Mouse (Mus musculus) neural tube, embryonic 14.5 days (tissue): ENCODE data around the gene Oas1d. TPM values are rescaled to one million over a fixed set of nuclear protein-coding genes. Genes with fewer than 3 reads are reported as not detected.
"Not testable (repeated sequence)": the region's sequence is repeated elsewhere in the genome, so short reads cannot be mapped to it uniquely, and the experiment has no call there.

ENCODE experiments used
- ATAC-seq: fragments of 200-750 bp; cut with Nextera tagmentation; 2 replicates; pipeline ENCODE4 v1.8.0; 2017; ENCODE audit warnings: low read depth, mild to moderate bottlenecking, moderate TSS enrichment, moderate library complexity
- H3K27ac ChIP-seq: fragments of 300-500 bp; sonication (generic); 2 replicates; pipeline ENCODE4 v1.5.1; 2014; ENCODE audit warnings: low read depth, mild to moderate bottlenecking, control low read depth, low read length, moderate library complexity, mixed read lengths
- H3K27me3 ChIP-seq: fragments of 300-500 bp; sonication (generic); 2 replicates; pipeline ENCODE4 v1.6.1; 2014; ENCODE audit warnings: low read length; ENCODE audit not compliant: control insufficient read depth, insufficient read depth
- H3K36me3 ChIP-seq: fragments of 300-500 bp; sonication (generic); 2 replicates; pipeline ENCODE4 v1.6.1; 2014; ENCODE audit warnings: low read length, mixed read lengths; ENCODE audit not compliant: control insufficient read depth, insufficient read depth
- H3K4me1 ChIP-seq: fragments of 300-500 bp; sonication (generic); 2 replicates; pipeline ENCODE4 v1.6.1; 2014; ENCODE audit warnings: low read length; ENCODE audit not compliant: control insufficient read depth, insufficient read depth
- H3K4me2 ChIP-seq: fragments of 300-500 bp; sonication (generic); 2 replicates; pipeline ENCODE4 v1.6.1; 2014; ENCODE audit warnings: mild to moderate bottlenecking, low read depth, low read length, control low read depth
- H3K4me3 ChIP-seq: fragments of 300-500 bp; sonication (generic); 2 replicates; pipeline ENCODE4 v1.5.1; 2014; ENCODE audit warnings: low read depth, low read length, control low read depth, mixed read lengths
- H3K9ac ChIP-seq: fragments of 300-500 bp; sonication (generic); replicated peaks from 2 replicates; pipeline ENCODE4 v1.6.1; 2014; ENCODE audit warnings: low read depth, mild to moderate bottlenecking, control low read depth, low read length, mixed read lengths
- H3K9me3 ChIP-seq: fragments of 300-500 bp; sonication (generic); 2 replicates; pipeline ENCODE4 v1.6.1; 2016; ENCODE audit warnings: low read length; ENCODE audit not compliant: control insufficient read depth
- WGBS: fragments of 180-500 bp; shearing (Covaris S2); extraction: QIAGEN DNeasy Blood & Tissue Kit; methylation state at CpG from one replicate; pipeline ENCODE4 v1.1.7; 2014; 5-methylcytosine and 5-hydroxymethylcytosine counted together
- polyA plus RNA-seq: library from polyadenylated mRNA; unstranded; fragments of >200 nt; fragmentation: Nextera tagmentation; extraction: Ambion mirVana; gene quantifications from 2 replicates; pipeline ENCODE4 v1.2.1, GENCODE M21; 2014

Oas1d gene
- polyA plus RNA-seq = not detected in 2 replicates

DNA sequence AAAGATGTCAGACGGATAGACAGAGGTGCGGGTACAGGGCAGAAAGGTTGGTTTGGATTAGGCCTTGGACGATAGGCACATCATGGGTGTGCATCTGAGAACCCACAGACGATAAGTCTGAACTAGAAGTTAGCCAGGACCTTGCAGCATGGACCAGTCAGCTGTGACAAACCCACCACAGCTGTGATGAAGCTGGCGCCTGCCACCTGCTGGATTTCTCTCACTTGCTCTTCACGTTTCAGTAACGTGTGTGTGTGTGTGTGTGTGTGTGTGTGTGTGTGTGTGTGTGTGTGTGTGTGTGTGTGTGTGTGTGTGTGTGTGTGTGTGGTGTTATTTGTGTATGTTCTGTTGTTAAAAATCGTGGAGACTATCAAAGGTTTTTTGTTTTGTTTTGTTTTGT is at the start of gene Oas1d:
Oas1d (plus strand) TSS at position 333 of the 400 bp plus-strand sequence.
- not testable (repeated sequence) for H3K9ac ChIP-seq, H3K4me3 ChIP-seq, H3K27me3 ChIP-seq, H3K9me3 ChIP-seq, H3K4me2 ChIP-seq, ATAC-seq, H3K4me1 ChIP-seq, H3K36me3 ChIP-seq, H3K27ac ChIP-seq
- 60% methylated on average over 8 of the region's 8 CpGs for WGBS

DNA sequence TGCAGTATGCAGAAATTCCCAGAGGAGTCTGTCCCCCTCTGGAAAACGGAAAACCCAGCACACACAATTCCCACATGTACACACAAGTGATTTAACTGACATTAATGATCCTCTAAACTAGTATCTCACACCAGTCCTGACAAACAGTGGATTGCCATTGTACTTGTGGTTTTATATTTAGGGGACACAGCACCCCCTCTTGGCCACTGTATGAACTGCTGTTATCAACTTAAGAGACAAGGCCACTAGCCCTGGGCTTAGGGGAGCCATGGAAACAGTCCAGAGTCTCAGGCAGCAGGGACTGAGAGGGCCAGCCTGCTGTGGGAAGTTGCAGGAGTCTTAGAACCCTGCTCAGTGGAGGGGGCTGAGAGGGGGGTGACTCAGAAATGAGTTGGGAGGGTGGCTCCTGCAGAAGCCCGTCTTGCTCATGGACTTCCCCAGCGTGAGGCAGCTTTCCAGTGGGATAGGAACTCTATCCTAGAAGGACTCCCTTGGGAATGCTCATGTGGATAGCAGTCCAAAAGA is 48.9 kb upstream of the Oas1d start:
- no peak overlapping the region for H3K4me3 ChIP-seq
- no peaks in the 10 kb centered on the region for H3K36me3 ChIP-seq
- no peaks in the 10 kb centered on the region for H3K9me3 ChIP-seq
- no peak for ATAC-seq
- H3K4me2 ChIP-seq = no peak overlapping the region
- WGBS = 73% methylated on average over 3 of the region's 3 CpGs
- H3K4me1 ChIP-seq = no peaks in the 10 kb centered on the region
- H3K9ac ChIP-seq = no peak overlapping the region
- H3K27ac ChIP-seq = no peak overlapping the region
- H3K27me3 ChIP-seq = no peaks in the 10 kb centered on the region

DNA sequence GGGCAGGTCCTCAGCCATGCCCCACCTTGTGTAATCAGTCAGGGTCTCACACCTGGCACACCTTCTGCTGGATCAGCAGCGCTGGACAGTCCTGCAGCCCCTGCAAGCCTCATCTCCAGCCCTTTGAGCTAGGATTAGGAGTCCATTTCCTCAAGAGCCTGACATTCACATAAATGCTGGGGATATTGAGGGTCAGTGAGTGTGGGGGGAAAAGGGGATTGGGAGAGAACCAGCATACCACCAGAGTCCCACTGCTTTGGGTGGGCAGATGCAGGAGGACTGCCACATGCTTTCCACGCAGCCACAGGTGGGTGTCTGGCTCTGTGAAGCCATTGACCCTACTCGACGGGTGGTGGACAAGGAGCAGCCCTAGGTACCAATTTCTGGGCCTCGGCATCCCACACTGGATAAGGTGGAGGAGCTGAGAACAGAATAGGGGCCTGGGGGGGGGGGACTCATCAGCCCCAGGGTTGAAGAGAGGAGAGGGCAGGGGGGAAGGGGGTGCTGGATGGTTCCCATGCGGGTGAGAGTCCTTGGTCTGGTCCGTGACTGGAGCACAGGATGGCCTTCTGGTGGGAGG is 44.8 kb upstream of the Oas1d start:
- H3K4me3 ChIP-seq = no peak overlapping the region
- no peaks in the 10 kb centered on the region for H3K27me3 ChIP-seq
- H3K36me3 ChIP-seq = no peaks in the 10 kb centered on the region
- no peaks in the 10 kb centered on the region for H3K9me3 ChIP-seq
- no peak overlapping the region for H3K27ac ChIP-seq
- no peak for ATAC-seq
- H3K4me2 ChIP-seq = no peak overlapping the region
- no peaks in the 10 kb centered on the region for H3K4me1 ChIP-seq
- H3K9ac ChIP-seq = no peak overlapping the region
- WGBS = 77% methylated on average over 7 of the region's 7 CpGs

DNA sequence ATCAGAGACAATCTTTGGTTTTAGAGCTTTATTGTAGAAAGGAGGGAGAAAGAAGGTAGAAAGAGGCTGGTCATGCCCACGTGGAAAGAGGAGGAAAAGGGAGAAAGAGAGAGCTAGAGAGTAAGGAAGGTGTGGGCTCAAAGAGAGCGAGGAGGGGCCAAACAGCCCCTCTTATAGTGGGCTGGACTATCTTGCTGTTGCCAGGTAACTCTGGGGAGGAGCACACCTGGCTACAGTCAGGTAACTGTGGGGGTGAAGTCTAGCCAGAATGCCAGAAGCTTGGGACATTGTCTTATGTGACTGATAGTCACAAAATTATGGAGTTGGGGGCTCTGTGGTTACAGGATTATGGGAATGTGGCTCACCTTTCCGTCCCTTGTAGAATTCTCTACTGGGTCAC is 44.3 kb upstream of the Oas1d start:
- no peak overlapping the region for H3K4me3 ChIP-seq

DNA sequence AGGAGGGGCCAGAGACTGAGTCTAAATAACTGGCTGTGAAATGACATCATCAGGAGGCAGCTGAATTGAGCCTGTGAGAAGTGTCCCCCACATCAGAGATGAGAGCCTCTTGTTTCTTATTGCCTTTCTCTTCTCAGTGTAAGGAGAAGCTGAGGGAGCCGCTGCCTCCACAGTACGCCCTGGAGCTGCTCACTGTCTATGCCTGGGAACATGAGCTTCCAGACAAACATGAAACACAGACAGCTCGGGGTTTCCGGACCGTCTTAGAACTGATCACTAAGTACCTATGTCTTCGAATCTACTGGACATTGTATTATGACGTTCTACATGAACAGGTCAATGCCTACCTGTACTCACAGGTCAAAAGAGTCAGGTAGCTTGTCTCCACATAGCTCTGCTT is 43.6 kb upstream of the Oas1d start:
- no peaks in the 10 kb centered on the region for H3K27me3 ChIP-seq
- H3K4me1 ChIP-seq = no peaks in the 10 kb centered on the region
- no peaks in the 10 kb centered on the region for H3K36me3 ChIP-seq
- H3K27ac ChIP-seq = no peak overlapping the region
- no peak overlapping the region for H3K4me3 ChIP-seq
- H3K9me3 ChIP-seq = no peaks in the 10 kb centered on the region
- H3K9ac ChIP-seq = no peak overlapping the region
- no peak overlapping the region for H3K4me2 ChIP-seq
- ATAC-seq = no peak
- 76% methylated on average over 7 of the region's 7 CpGs for WGBS

More for the DNA sequence above, 44.3 kb upstream of the Oas1d start:
- no peaks in the 10 kb centered on the region for H3K36me3 ChIP-seq
- H3K4me1 ChIP-seq = no peaks in the 10 kb centered on the region
- no peak overlapping the region for H3K4me2 ChIP-seq
- H3K9me3 ChIP-seq = no peaks in the 10 kb centered on the region
- no peaks in the 10 kb centered on the region for H3K27me3 ChIP-seq
- no peak overlapping the region for H3K27ac ChIP-seq
- no peak for ATAC-seq
- no peak overlapping the region for H3K9ac ChIP-seq
- WGBS = 58% methylated on average over 3 of the region's 3 CpGs

DNA sequence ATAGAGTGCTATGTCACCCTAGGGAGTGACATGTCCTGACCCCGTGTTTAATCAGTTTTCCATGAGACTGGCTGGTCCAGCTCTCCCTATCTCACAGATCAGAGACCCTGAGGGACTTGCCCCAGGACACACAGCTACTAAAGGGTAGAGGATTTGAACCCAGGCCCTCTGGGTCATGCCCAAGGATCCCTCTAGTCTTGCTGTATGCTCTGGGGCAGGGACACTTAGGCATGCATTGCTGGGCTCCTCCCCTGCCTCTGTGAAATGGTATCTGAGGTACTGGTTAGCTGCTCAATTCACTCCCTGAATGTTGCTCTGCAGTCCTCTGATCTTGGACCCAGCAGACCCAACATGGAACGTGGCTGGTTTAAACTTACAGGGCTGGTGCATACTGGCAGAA is 42.9 kb upstream of the Oas1d start:
- Histone ChIP-seq H3K4me2 (no peak overlapping the region), H3K9me3 (no peaks in the 10 kb centered on the region), H3K4me3 (no peak overlapping the region), H3K4me1 (no peaks in the 10 kb centered on the region), H3K27ac (no peak overlapping the region), H3K9ac (no peak overlapping the region), H3K27me3 (no peaks in the 10 kb centered on the region), H3K36me3 (no peaks in the 10 kb centered on the region)
- ATAC-seq = no peak
- 70% methylated on average over 2 of the region's 2 CpGs for WGBS

DNA sequence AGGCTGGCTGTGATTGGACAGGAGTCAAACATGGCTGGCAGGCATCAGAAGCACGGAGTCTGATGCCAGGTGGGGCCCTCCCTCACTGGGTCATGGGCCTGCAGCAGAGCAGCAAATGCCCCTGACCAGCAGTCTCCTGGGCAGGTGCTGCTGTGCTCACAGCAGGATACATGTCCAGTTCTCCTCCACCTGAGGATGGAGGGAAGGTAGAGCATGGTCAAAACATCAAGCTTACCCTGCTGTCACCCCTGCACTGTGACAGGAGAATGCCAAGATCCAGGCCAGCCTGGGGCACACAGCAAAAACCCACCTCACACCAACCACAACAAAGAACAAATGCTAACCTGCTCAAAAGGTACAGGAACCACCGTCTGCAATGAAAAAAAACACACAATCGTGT is 37.5 kb upstream of the Oas1d start:
- not testable (repeated sequence) for H3K4me3 ChIP-seq, H3K9ac ChIP-seq, H3K36me3 ChIP-seq, H3K4me1 ChIP-seq, H3K27ac ChIP-seq, H3K4me2 ChIP-seq, ATAC-seq, H3K27me3 ChIP-seq, H3K9me3 ChIP-seq
- whole genome bisulfite sequencing = 65% methylated on average over 2 of the region's 3 CpGs

DNA sequence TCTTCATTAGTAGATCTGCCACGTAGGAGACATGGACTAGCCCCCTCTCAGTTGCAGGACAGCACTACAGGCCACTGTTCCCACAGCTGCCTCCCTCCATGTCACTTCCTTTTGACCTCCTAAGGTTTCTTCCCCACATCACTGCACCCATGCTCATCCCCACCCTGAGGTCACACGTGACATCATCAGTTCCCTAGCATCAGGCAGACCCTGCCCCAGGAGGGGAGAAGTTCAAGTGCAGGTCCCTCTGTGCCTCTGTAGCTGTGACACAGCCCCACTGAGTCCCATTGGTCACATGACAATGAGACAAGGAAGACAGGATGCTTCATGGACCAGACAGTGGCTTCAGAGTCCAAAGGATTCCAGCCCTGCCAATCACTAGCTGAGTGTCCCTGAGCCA is 36.9 kb upstream of the Oas1d start:
- not testable (repeated sequence) for ATAC-seq, H3K27me3 ChIP-seq, H3K9ac ChIP-seq, H3K4me3 ChIP-seq, H3K4me2 ChIP-seq, H3K27ac ChIP-seq, H3K4me1 ChIP-seq, H3K9me3 ChIP-seq, H3K36me3 ChIP-seq
- 76% methylated on average over 2 of the region's 2 CpGs for whole genome bisulfite sequencing

DNA sequence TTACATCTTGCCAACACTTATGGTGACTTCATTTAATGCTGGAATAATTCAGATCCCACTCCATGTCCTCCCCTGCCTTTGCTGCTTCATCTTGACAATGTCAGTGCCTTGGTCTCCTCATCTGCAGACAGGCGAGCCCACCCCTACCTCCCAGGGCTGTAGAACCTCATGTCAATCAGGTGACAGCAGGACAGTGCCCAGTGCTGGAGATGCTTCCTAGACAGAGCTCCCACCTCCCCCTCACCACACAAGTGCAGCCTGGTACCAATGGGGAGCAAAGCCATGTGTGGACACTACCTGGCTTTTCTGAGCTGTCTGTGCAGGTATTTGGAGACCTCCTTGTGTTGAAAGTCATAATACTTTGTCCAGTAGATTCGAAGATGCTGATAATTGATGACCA is 35.5 kb upstream of the Oas1d start:
- not testable (repeated sequence) for ATAC-seq, H3K9me3 ChIP-seq, H3K4me2 ChIP-seq, H3K36me3 ChIP-seq, H3K4me1 ChIP-seq, H3K9ac ChIP-seq, H3K27ac ChIP-seq, H3K27me3 ChIP-seq, H3K4me3 ChIP-seq
- WGBS = 73% methylated on average over 2 of the region's 2 CpGs
